Mouse (Mus musculus) neural tube, embryonic 15.5 days (tissue): Measurements from ENCODE around the gene Gm37240. TPM values are rescaled to one million over a fixed set of nuclear protein-coding genes. Genes with fewer than 3 reads are reported as not detected.

Experiments
- ATAC-seq: fragments of 200-750 bp; cut with Nextera tagmentation; 2 replicates; pipeline ENCODE4 v1.8.0; 2017; ENCODE audit warnings: mild to moderate bottlenecking, moderate TSS enrichment, moderate library complexity; ENCODE audit not compliant: low FRiP score
- H3K27ac ChIP-seq: fragments of 300-500 bp; sonication (generic); replicated peaks from 2 replicates; pipeline ENCODE4 v1.5.1; 2015; ENCODE audit warnings: mild to moderate bottlenecking, inconsistent platforms
- H3K27me3 ChIP-seq: fragments of 300-500 bp; sonication (generic); replicated peaks from 2 replicates; pipeline ENCODE4 v1.6.1; 2015; ENCODE audit warnings: inconsistent platforms
- H3K36me3 ChIP-seq: fragments of 300-500 bp; sonication (generic); 2 replicates; pipeline ENCODE4 v1.6.1; 2015; ENCODE audit warnings: inconsistent platforms
- H3K4me1 ChIP-seq: fragments of 300-500 bp; sonication (generic); 2 replicates; pipeline ENCODE4 v1.6.1; 2015; ENCODE audit warnings: inconsistent platforms
- H3K4me2 ChIP-seq: fragments of 300-500 bp; sonication (generic); 2 replicates; pipeline ENCODE4 v1.6.1; 2015; ENCODE audit warnings: inconsistent platforms, mild to moderate bottlenecking, moderate library complexity
- H3K4me3 ChIP-seq: fragments of 300-500 bp; sonication (generic); replicated peaks from 2 replicates; pipeline ENCODE4 v1.5.1; 2015; ENCODE audit warnings: mild to moderate bottlenecking, inconsistent platforms
- H3K9ac ChIP-seq: fragments of 300-500 bp; sonication (generic); replicated peaks from 2 replicates; pipeline ENCODE4 v1.6.1; 2015; ENCODE audit warnings: mild to moderate bottlenecking, inconsistent platforms
- H3K9me3 ChIP-seq: fragments of 300-500 bp; sonication (generic); replicated peaks from 2 replicates; pipeline ENCODE4 v1.6.1; 2016; ENCODE audit warnings: inconsistent platforms
- WGBS: fragments of 180-500 bp; shearing (Covaris S2); methylation state at CpG from one replicate; pipeline ENCODE4 v1.1.7; 2015; ENCODE audit warnings: mixed read lengths; 5-methylcytosine and 5-hydroxymethylcytosine counted together
- polyA plus RNA-seq: library from polyadenylated mRNA; unstranded; fragments of >200 nt; fragmentation: Nextera tagmentation; extraction: Ambion mirVana; gene quantifications from 2 replicates; pipeline ENCODE4 v1.2.1, GENCODE M21; 2015

Gene Gm37240
- polyA plus RNA-seq, 1 experiment from 2014 or later: 0.99 TPM

- Histone ChIP-seq H3K4me1 (0 out of 2 replicates have a peak, but pooled peaks cover under 1% of the 10 kb centered on the region), H3K9ac (no peak overlapping the region), H3K4me3 (no peak overlapping the region), H3K36me3 (no peaks in the 10 kb centered on the region), H3K9me3 (no peaks in the 10 kb centered on the region), H3K4me2 (no peak overlapping the region), H3K27me3 (no peaks in the 10 kb centered on the region), H3K27ac (no peak overlapping the region)
- WGBS: 95% methylated on average over 3 of the region's 3 CpGs
- no peak for ATAC-seq
These were observed 688.8 kb downstream of the Gm37240 start for GRCm38 (mm10) chr3:85198496-85198895.

DNA sequence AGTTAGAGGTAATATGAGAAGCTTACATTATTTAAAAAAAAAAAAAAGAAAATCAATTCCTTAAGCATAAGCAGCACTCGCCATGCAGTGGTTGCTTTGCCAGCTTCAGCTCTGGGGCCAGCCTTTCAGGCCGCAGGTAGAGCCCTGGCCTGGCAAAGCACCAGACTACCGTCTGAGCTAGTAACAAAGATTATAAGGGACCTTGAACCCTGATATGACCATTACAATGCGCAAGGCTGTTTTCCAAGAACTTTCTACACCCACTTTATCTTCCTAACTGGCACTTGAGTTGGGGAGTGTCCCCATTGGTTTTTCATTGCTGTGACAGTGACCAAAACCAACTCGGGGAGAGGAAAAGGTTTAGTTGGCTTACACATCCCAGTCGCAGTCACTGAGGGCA lies 690.2 kb downstream of the Gm37240 start:
- Histone ChIP-seq H3K4me1 (no peaks in the 10 kb centered on the region), H3K9ac (no peak overlapping the region), H3K27me3 (no peaks in the 10 kb centered on the region), H3K36me3 (no peaks in the 10 kb centered on the region), H3K9me3 (no peaks in the 10 kb centered on the region), H3K4me3 (no peak overlapping the region), H3K4me2 (no peak overlapping the region), H3K27ac (no peak overlapping the region)
- WGBS: 90% methylated on average over 6 of the region's 6 CpGs
- ATAC-seq: no peak

DNA sequence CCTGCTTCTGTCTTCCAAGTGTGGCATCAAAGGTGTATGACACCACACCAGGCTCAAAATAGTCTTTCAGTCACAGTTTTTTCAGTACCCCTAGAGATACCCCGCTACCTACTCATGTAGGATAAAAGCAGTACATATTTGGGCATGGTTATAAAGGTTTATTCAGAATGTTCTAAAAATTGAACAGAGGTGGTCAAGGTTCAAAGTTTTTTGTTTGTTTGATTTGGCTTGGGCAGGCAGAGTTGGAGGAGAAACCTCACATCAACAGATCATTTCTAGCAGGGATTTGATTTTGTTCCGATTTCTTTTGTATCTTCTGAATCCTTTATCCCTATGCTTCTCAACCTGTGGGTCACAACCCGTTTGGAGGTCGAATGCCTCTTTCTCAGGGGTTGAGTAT lies 690.7 kb downstream of the Gm37240 start:
- no peak for ATAC-seq
- Histone ChIP-seq H3K27me3 (no peaks in the 10 kb centered on the region), H3K27ac (no peak overlapping the region), H3K9me3 (no peaks in the 10 kb centered on the region), H3K4me3 (no peak overlapping the region), H3K4me1 (no peaks in the 10 kb centered on the region), H3K4me2 (no peak overlapping the region), H3K9ac (no peak overlapping the region), H3K36me3 (no peaks in the 10 kb centered on the region)
- 94% methylated on average over 4 of the region's 4 CpGs for WGBS

- H3K36me3 ChIP-seq: no peaks in the 10 kb centered on the region
- ATAC-seq: no peak
- no peaks in the 10 kb centered on the region for H3K27me3 ChIP-seq
- no peaks in the 10 kb centered on the region for H3K4me1 ChIP-seq
- 71% methylated on average over 8 of the region's 8 CpGs for WGBS
- no peak overlapping the region for H3K9ac ChIP-seq
- H3K27ac ChIP-seq: no peak overlapping the region
- no peaks in the 10 kb centered on the region for H3K9me3 ChIP-seq
- H3K4me3 ChIP-seq: no peak overlapping the region
- 0 out of 2 replicates have a peak overlapping the region, but pooled peaks have one; percentile 20 for H3K4me2 ChIP-seq
These were observed 692.2 kb downstream of the Gm37240 start for GRCm38 (mm10) chr3:85195068-85195481.

DNA sequence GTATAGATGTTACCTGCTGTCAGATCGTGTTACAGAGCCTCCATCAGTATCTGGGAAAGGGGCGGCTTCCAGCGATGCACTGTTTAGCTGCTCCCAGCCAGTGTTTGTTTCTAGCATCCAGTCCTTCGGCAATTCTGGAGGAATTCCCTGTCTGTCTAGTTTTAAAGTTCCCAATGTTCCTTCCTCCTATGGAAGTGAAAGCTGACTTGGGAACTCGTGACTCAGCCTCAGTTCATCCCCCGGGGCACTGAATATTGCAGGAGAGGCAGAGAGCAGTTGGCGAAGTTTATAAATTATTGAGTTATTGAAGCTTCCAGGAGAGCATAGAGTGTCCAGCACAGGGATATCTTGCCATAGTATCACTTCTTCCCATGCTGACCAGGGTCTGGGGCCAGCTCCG lies 697.5 kb downstream of the Gm37240 start:
- no peak overlapping the region for H3K4me3 ChIP-seq
- no peak overlapping the region for H3K9ac ChIP-seq
- no peaks in the 10 kb centered on the region for H3K27me3 ChIP-seq
- ATAC-seq: no peak
- 74% methylated on average over 8 of the region's 8 CpGs for WGBS
- H3K27ac ChIP-seq: no peak overlapping the region
- no peaks in the 10 kb centered on the region for H3K9me3 ChIP-seq
- peaks cover 16% of the 10 kb centered on the region for H3K4me1 ChIP-seq
- no peak overlapping the region for H3K4me2 ChIP-seq
- no peaks in the 10 kb centered on the region for H3K36me3 ChIP-seq

- no peak for ATAC-seq
- no peaks in the 10 kb centered on the region for H3K9me3 ChIP-seq
- no peak overlapping the region for H3K27ac ChIP-seq
- WGBS: 59% methylated on average over 5 of the region's 5 CpGs
- H3K36me3 ChIP-seq: no peaks in the 10 kb centered on the region
- H3K4me1 ChIP-seq: peaks cover 16% of the 10 kb centered on the region
- no peak overlapping the region for H3K4me3 ChIP-seq
- no peak overlapping the region for H3K4me2 ChIP-seq
- H3K27me3 ChIP-seq: no peaks in the 10 kb centered on the region
- no peak overlapping the region for H3K9ac ChIP-seq
These were observed 699.0 kb downstream of the Gm37240 start for GRCm38 (mm10) chr3:85188364-85188763.

GRCm38 (mm10) chr3:85186661-85187076 lies 700.6 kb downstream of the Gm37240 start:
- Histone ChIP-seq H3K27ac (peak overlapping the region; percentile 37; the same call in 1 of the 2 replicates), H3K9ac (0 out of 2 replicates have a peak overlapping the region, but pooled peaks have one; percentile 28), H3K27me3 (no peaks in the 10 kb centered on the region), H3K4me3 (no peak overlapping the region; the same call in 1 of the 2 replicates), H3K9me3 (no peaks in the 10 kb centered on the region), H3K4me2 (peak overlapping the region; percentile 56), H3K36me3 (no peaks in the 10 kb centered on the region), H3K4me1 (peaks cover 16% of the 10 kb centered on the region)
- peak; percentile 58; the same call in 1 of the 2 replicates for ATAC-seq
- 27% methylated on average over 19 of the region's 19 CpGs for WGBS

GRCm38 (mm10) chr3:85185827-85186226 lies 701.5 kb downstream of the Gm37240 start:
- 13% methylated on average over 12 of the region's 12 CpGs for WGBS
- Histone ChIP-seq H3K27me3 (no peaks in the 10 kb centered on the region), H3K27ac (no peak overlapping the region), H3K4me3 (no peak overlapping the region), H3K4me2 (peak overlapping the region; percentile 56; the same call in 1 of the 2 replicates), H3K36me3 (no peaks in the 10 kb centered on the region), H3K4me1 (peaks cover 16% of the 10 kb centered on the region), H3K9me3 (no peaks in the 10 kb centered on the region), H3K9ac (no peak overlapping the region)
- ATAC-seq: 0 out of 2 replicates have a peak, but pooled peaks have one; percentile 18

GRCm38 (mm10) chr3:85184916-85185315 lies 702.4 kb downstream of the Gm37240 start:
- Histone ChIP-seq H3K4me3 (no peak overlapping the region), H3K27me3 (no peaks in the 10 kb centered on the region), H3K27ac (no peak overlapping the region), H3K4me1 (peaks cover 16% of the 10 kb centered on the region), H3K9me3 (no peaks in the 10 kb centered on the region), H3K9ac (no peak overlapping the region), H3K4me2 (no peak overlapping the region), H3K36me3 (no peaks in the 10 kb centered on the region)
- no peak for ATAC-seq
- WGBS: 69% methylated on average over 11 of the region's 11 CpGs

DNA sequence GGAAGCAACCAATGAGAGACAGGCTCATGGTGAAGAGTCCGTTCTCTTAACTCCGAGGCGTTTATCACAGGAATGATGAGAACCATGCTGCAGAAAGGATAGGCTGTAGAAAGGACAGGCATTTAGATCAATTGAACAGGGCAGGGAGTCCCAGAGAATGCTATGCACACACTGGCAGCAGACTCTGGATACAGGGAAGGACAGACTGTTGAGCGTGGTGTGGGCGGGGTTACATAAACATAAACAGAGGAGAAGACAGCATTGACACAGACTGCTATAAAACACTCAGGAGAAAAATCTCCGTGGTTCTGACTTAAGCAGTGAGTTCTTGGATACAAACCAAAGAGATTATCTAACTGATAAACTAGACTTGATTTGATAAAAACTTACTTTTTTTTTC lies 703.2 kb downstream of the Gm37240 start:
- H3K9ac ChIP-seq: no peak overlapping the region
- 50% methylated on average over 6 of the region's 6 CpGs for WGBS
- no peak for ATAC-seq
- peaks cover 16% of the 10 kb centered on the region for H3K4me1 ChIP-seq
- no peaks in the 10 kb centered on the region for H3K27me3 ChIP-seq
- no peak overlapping the region for H3K4me3 ChIP-seq
- no peak overlapping the region for H3K27ac ChIP-seq
- no peaks in the 10 kb centered on the region for H3K9me3 ChIP-seq
- no peaks in the 10 kb centered on the region for H3K36me3 ChIP-seq
- H3K4me2 ChIP-seq: no peak overlapping the region

- ATAC-seq: no peak
- WGBS: 100% methylated on average over 1 of the region's 1 CpGs
- no peaks in the 10 kb centered on the region for H3K9me3 ChIP-seq
- H3K9ac ChIP-seq: no peak overlapping the region
- H3K4me1 ChIP-seq: peaks cover 7% of the 10 kb centered on the region; the same call in 1 of the 2 replicates
- no peaks in the 10 kb centered on the region for H3K27me3 ChIP-seq
- H3K36me3 ChIP-seq: no peaks in the 10 kb centered on the region
- no peak overlapping the region for H3K4me3 ChIP-seq
- H3K27ac ChIP-seq: no peak overlapping the region
- no peak overlapping the region for H3K4me2 ChIP-seq
These were observed 710.6 kb downstream of the Gm37240 start for GRCm38 (mm10) chr3:85176736-85177135.

DNA sequence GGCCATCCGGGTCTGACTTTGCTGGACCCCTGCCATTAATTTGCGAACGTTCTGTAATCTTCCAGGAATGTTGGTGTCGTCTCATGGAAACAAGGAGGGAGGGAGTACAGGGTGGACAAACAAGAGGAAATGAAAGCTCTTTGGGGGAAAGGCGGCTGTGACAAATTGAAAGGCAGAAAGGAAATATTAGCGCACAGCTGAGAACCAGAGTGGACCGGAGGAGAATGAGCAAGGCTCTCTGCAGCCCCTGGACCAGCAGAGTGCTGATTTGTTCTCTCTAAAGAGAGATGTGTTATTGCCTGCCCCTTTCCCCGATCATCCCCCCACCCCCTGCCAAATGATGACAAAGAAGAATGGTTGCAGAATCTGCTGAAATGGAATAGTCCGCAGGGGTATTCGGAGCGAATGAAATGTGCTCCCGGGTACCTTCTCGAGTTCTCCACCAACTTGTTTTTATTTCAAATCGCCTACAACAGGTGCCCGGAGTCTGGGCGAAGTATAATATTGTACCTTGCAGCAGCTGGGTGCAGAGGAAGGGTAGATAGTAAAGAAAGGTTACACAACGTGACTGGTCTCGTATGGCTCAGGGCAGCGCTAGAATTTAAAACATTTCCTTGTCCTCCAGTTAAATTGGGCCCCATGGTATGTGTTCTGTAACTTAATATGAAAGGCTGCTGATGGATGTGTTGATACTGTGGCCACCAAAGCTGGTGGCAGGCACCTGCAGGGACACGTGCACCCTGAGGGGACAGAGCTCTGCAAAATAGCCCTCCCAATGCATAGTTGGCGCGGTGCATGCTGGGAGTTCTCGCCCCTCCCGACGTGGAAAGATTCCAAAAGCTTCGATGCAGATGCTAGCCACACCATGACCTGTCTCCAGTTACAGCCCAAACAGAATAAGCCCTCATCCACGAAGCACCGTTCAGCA lies 712.5 kb downstream of the Gm37240 start:
- ATAC-seq: no peak
- H3K4me1 ChIP-seq: peaks cover 7% of the 10 kb centered on the region; the same call in 1 of the 2 replicates
- H3K4me2 ChIP-seq: no peak overlapping the region
- H3K9ac ChIP-seq: no peak overlapping the region
- no peaks in the 10 kb centered on the region for H3K36me3 ChIP-seq
- H3K9me3 ChIP-seq: no peaks in the 10 kb centered on the region
- H3K27me3 ChIP-seq: no peaks in the 10 kb centered on the region
- no peak overlapping the region for H3K27ac ChIP-seq
- WGBS: 74% methylated on average over 28 of the region's 28 CpGs
- H3K4me3 ChIP-seq: no peak overlapping the region
